In genomic region chr19:10500581-10500980, GRCm38 (mm10) we compare ENCODE assay signal across 23 mouse cellular contexts. TPM values are rescaled to one million over a fixed set of nuclear protein-coding genes. Genes with fewer than 3 reads are reported as not detected.
DNase-seq lines count a peak whose midpoint lies in the region; ATAC-seq and TF ChIP-seq lines count a peak whose summit lies in the region.
"Had no signal": no experiment of that assay in that cellular context is flagged by ENCODE, and none has a peak within 500 bp of the region (broad histone marks: within the 10 kb centered on the region; RNA-seq: fewer than 3 reads in every experiment).

No protein-coding gene starts in this region.

- 91% methylated on average over 8 of the region's 8 CpGs for WGBS in forebrain, embryonic 11.5 days
- 94% methylated on average over 8 of the region's 8 CpGs for WGBS in forebrain, embryonic 10.5 days
- 64% methylated on average over 8 of the region's 8 CpGs for WGBS in intestine, embryonic 15.5 days
- 72% methylated on average over 8 of the region's 8 CpGs for WGBS in intestine, postnatal 0 days
- 64% methylated on average over 8 of the region's 8 CpGs for WGBS in stomach, embryonic 14.5 days

- H3K9ac ChIP-seq in forebrain, embryonic 11.5 days (ENCODE audit: low read length): no peak overlapping the region
- no peak overlapping the region for H3K9ac ChIP-seq in intestine, embryonic 15.5 days
- H3K9ac ChIP-seq in intestine, postnatal 0 days (ENCODE audit: low read depth, low read length): no peak overlapping the region
- no peak overlapping the region for H3K9ac ChIP-seq in stomach, embryonic 14.5 days (replicated peaks; ENCODE audit: low read depth, low read length)
- H3K9ac ChIP-seq: embryonic facial prominence, embryonic 15.5 days; forebrain, embryonic 12.5 days; hindbrain, embryonic 12.5 days had no signal

- peaks cover 5% of the 10 kb centered on the region; the same call in 1 of the 2 replicates for H3K36me3 ChIP-seq in forebrain, embryonic 11.5 days (ENCODE audit: control insufficient read depth, insufficient read depth, low read length)
- peaks cover 64% of the 10 kb centered on the region for H3K36me3 ChIP-seq in forebrain, embryonic 10.5 days (replicated peaks)
- H3K36me3 ChIP-seq in intestine, embryonic 15.5 days: peaks cover 8% of the 10 kb centered on the region; the same call in 1 of the 2 replicates
- H3K36me3 ChIP-seq in intestine, postnatal 0 days (ENCODE audit: control insufficient read depth, insufficient read depth): peaks cover 62% of the 10 kb centered on the region
- peaks cover 15% of the 10 kb centered on the region for H3K36me3 ChIP-seq in stomach, embryonic 14.5 days (ENCODE audit: control insufficient read depth, insufficient read depth, low read length)

- ATAC-seq in forebrain, embryonic 11.5 days (replicated peaks; ENCODE audit: low FRiP score): no peak
- ATAC-seq in intestine, embryonic 15.5 days: 0 out of 2 replicates have a peak, but pooled peaks have one; percentile 11
- ATAC-seq in intestine, postnatal 0 days: no peak
- ATAC-seq in stomach, embryonic 14.5 days (ENCODE audit: insufficient number of reproducible peaks, insufficient read depth, low FRiP score, low read depth): peak; percentile 49; the same call in 1 of the 2 replicates
- ATAC-seq: CD4-positive, CD25-positive, alpha-beta regulatory T cell, adult 4 months; forebrain, embryonic 16.5 days; hindbrain, embryonic 16.5 days had no signal

- H3K27me3 ChIP-seq in forebrain, embryonic 11.5 days (ENCODE audit: control insufficient read depth, insufficient read depth, low read length): no peaks in the 10 kb centered on the region
- H3K27me3 ChIP-seq in forebrain, embryonic 10.5 days (ENCODE audit: poor library complexity, severe bottlenecking): no peaks in the 10 kb centered on the region
- H3K27me3 ChIP-seq in intestine, embryonic 15.5 days (replicated peaks): no peaks in the 10 kb centered on the region
- no peaks in the 10 kb centered on the region for H3K27me3 ChIP-seq in intestine, postnatal 0 days (replicated peaks; ENCODE audit: control insufficient read depth, insufficient read depth, low read length)
- H3K27me3 ChIP-seq in stomach, embryonic 14.5 days (ENCODE audit: control insufficient read depth, insufficient read depth, low read length): no peaks in the 10 kb centered on the region
- H3K27me3 ChIP-seq: embryonic facial prominence, embryonic 15.5 days; forebrain, embryonic 12.5 days; hindbrain, embryonic 12.5 days had no signal

- TF ChIP-seq CTCF in intestine, postnatal 0 days (IDR thresholded peaks at IDR 0.05; ENCODE audit: low read depth): no peak

- peak; percentile 38 for DNase-seq in forebrain, embryonic 11.5 days (ENCODE audit: low spot score)
- DNase-seq in forebrain, embryonic 10.5 days (ENCODE audit: extremely low spot score, low spot score): no peak
- peak; percentile 32 for DNase-seq in telencephalon, adult 2 months (ENCODE audit: low read depth, low spot score)
- DNase-seq in embryo, embryonic 10 days (ENCODE audit: low spot score): no peak
- DNase-seq: adrenal gland, postnatal 14 days; B cell, adult 2 months; embryo, embryonic 11 days; gastrocnemius, adult 2 months; gastrocnemius, postnatal 25 days; heart, postnatal 10 days; heart, postnatal 4 days had no signal

- no peak overlapping the region for H3K4me3 ChIP-seq in forebrain, embryonic 11.5 days (ENCODE audit: low read depth, low read length)
- no peak overlapping the region for H3K4me3 ChIP-seq in forebrain, embryonic 10.5 days
- H3K4me3 ChIP-seq in intestine, embryonic 15.5 days (replicated peaks): no peak overlapping the region
- H3K4me3 ChIP-seq in intestine, postnatal 0 days (ENCODE audit: low read depth, low read length): no peak overlapping the region
- H3K4me3 ChIP-seq in stomach, embryonic 14.5 days (ENCODE audit: low read depth, low read length): no peak overlapping the region
- H3K4me3 ChIP-seq: embryonic facial prominence, embryonic 15.5 days; erythroblast, embryonic 14.5 days; forebrain, embryonic 12.5 days; gastrocnemius, adult 2 months; hindbrain, embryonic 12.5 days had no signal

- H3K4me2 ChIP-seq in forebrain, embryonic 11.5 days (ENCODE audit: low read depth, low read length, severe bottlenecking): no peak overlapping the region
- H3K4me2 ChIP-seq in intestine, embryonic 15.5 days (replicated peaks): no peak overlapping the region
- no peak overlapping the region for H3K4me2 ChIP-seq in intestine, postnatal 0 days (replicated peaks; ENCODE audit: low read depth)
- H3K4me2 ChIP-seq in stomach, embryonic 14.5 days (replicated peaks; ENCODE audit: low read depth, low read length): no peak overlapping the region
- H3K4me2 ChIP-seq: embryonic facial prominence, embryonic 15.5 days; forebrain, embryonic 12.5 days; hindbrain, embryonic 12.5 days had no signal

- H3K9me3 ChIP-seq in forebrain, embryonic 11.5 days (ENCODE audit: control insufficient read depth, low read length): no peaks in the 10 kb centered on the region
- no peaks in the 10 kb centered on the region for H3K9me3 ChIP-seq in forebrain, embryonic 10.5 days
- no peaks in the 10 kb centered on the region for H3K9me3 ChIP-seq in intestine, embryonic 15.5 days
- H3K9me3 ChIP-seq in intestine, postnatal 0 days (ENCODE audit: control insufficient read depth): no peaks in the 10 kb centered on the region
- no peaks in the 10 kb centered on the region for H3K9me3 ChIP-seq in stomach, embryonic 14.5 days (ENCODE audit: control insufficient read depth, low read depth, low read length)
- H3K9me3 ChIP-seq: embryonic facial prominence, embryonic 15.5 days; forebrain, embryonic 12.5 days; G1E; hindbrain, embryonic 12.5 days had no signal

- no peaks in the 10 kb centered on the region for H3K4me1 ChIP-seq in forebrain, embryonic 11.5 days (replicated peaks; ENCODE audit: control insufficient read depth, insufficient read depth, low read length)
- no peaks in the 10 kb centered on the region for H3K4me1 ChIP-seq in forebrain, embryonic 10.5 days
- H3K4me1 ChIP-seq in intestine, embryonic 15.5 days (replicated peaks): no peaks in the 10 kb centered on the region
- H3K4me1 ChIP-seq in intestine, postnatal 0 days (replicated peaks; ENCODE audit: control insufficient read depth, insufficient read depth, low read length): no peaks in the 10 kb centered on the region
- no peaks in the 10 kb centered on the region for H3K4me1 ChIP-seq in stomach, embryonic 14.5 days (ENCODE audit: control insufficient read depth, insufficient read depth, low read length)
- H3K4me1 ChIP-seq: embryonic facial prominence, embryonic 15.5 days had no signal

- H3K27ac ChIP-seq in forebrain, embryonic 11.5 days (ENCODE audit: low read depth, low read length): no peak overlapping the region
- H3K27ac ChIP-seq in forebrain, embryonic 10.5 days: no peak overlapping the region
- no peak overlapping the region for H3K27ac ChIP-seq in intestine, embryonic 15.5 days
- no peak overlapping the region for H3K27ac ChIP-seq in intestine, postnatal 0 days (ENCODE audit: low read depth, low read length)
- peak overlapping the region; percentile 44; the same call in 1 of the 2 replicates for H3K27ac ChIP-seq in stomach, embryonic 14.5 days (ENCODE audit: low read length)
- H3K27ac ChIP-seq: embryonic facial prominence, embryonic 15.5 days; forebrain, embryonic 12.5 days; gastrocnemius, adult 2 months; hindbrain, embryonic 12.5 days had no signal

RNA-seq across cellular contexts. Expression of gene Ppp1r32, which starts 17.9 kb away (rescaled TPM):
- polyA plus RNA-seq in forebrain, embryonic 11.5 days (2014; fragmentation: Nextera tagmentation; extraction: Ambion mirVana): 0.41 and 0.64 TPM in 2 replicates
- polyA plus RNA-seq in forebrain, embryonic 10.5 days (2016; fragmentation: Nextera tagmentation; extraction: Ambion mirVana): 0.16 and 0.24 TPM in 2 replicates
- 0.68 and 1.4 TPM in 2 replicates for polyA plus RNA-seq in intestine, embryonic 15.5 days (2015; fragmentation: Nextera tagmentation; extraction: Ambion mirVana)
- 26.1 and 27.8 TPM in 2 replicates for polyA plus RNA-seq in intestine, postnatal 0 days (2015; fragmentation: Nextera tagmentation; extraction: Ambion mirVana)
- polyA plus RNA-seq in stomach, embryonic 14.5 days (2014; fragmentation: Nextera tagmentation; extraction: Ambion mirVana): 0.17 TPM in 1 of 2 replicates, not detected in the other
- polyA plus RNA-seq: heart, embryonic 14.5 days had no signal

RNA-seq across cellular contexts. Expression of gene Cpsf7, which starts 24.5 kb away (rescaled TPM):
- polyA plus RNA-seq in forebrain, embryonic 11.5 days (2014; fragmentation: Nextera tagmentation; extraction: Ambion mirVana): 78.4 and 82.1 TPM in 2 replicates
- polyA plus RNA-seq in forebrain, embryonic 10.5 days (2016; fragmentation: Nextera tagmentation; extraction: Ambion mirVana): 57.3 and 57.6 TPM in 2 replicates
- polyA plus RNA-seq in intestine, embryonic 15.5 days (2015; fragmentation: Nextera tagmentation; extraction: Ambion mirVana): 30.8 and 36.3 TPM in 2 replicates
- 17.7 and 18.1 TPM in 2 replicates for polyA plus RNA-seq in intestine, postnatal 0 days (2015; fragmentation: Nextera tagmentation; extraction: Ambion mirVana)
- 57.1 and 58.8 TPM in 2 replicates for polyA plus RNA-seq in stomach, embryonic 14.5 days (2014; fragmentation: Nextera tagmentation; extraction: Ambion mirVana)

RNA-seq across cellular contexts. Expression of gene Sdhaf2, which starts 25.4 kb away (rescaled TPM):
- polyA plus RNA-seq in forebrain, embryonic 11.5 days (2014; fragmentation: Nextera tagmentation; extraction: Ambion mirVana): 57.1 and 60.9 TPM in 2 replicates
- polyA plus RNA-seq in forebrain, embryonic 10.5 days (2016; fragmentation: Nextera tagmentation; extraction: Ambion mirVana): 64.4 and 65.8 TPM in 2 replicates
- polyA plus RNA-seq in intestine, embryonic 15.5 days (2015; fragmentation: Nextera tagmentation; extraction: Ambion mirVana): 57.2 and 58.3 TPM in 2 replicates
- polyA plus RNA-seq in intestine, postnatal 0 days (2015; fragmentation: Nextera tagmentation; extraction: Ambion mirVana): 42.5 and 46.3 TPM in 2 replicates
- polyA plus RNA-seq in stomach, embryonic 14.5 days (2014; fragmentation: Nextera tagmentation; extraction: Ambion mirVana): 57.9 and 64.5 TPM in 2 replicates

RNA-seq across cellular contexts. Expression of gene Lrrc10b, which starts 43.3 kb away (rescaled TPM):
- polyA plus RNA-seq in forebrain, embryonic 11.5 days (2014; fragmentation: Nextera tagmentation; extraction: Ambion mirVana): 0.33 and 0.71 TPM in 2 replicates
- 0.44 and 0.45 TPM in 2 replicates for polyA plus RNA-seq in forebrain, embryonic 10.5 days (2016; fragmentation: Nextera tagmentation; extraction: Ambion mirVana)
- 0.56 and 0.62 TPM in 2 replicates for polyA plus RNA-seq in intestine, embryonic 15.5 days (2015; fragmentation: Nextera tagmentation; extraction: Ambion mirVana)
- 12.5 and 14.3 TPM in 2 replicates for polyA plus RNA-seq in intestine, postnatal 0 days (2015; fragmentation: Nextera tagmentation; extraction: Ambion mirVana)
- 0.42 and 0.66 TPM in 2 replicates for polyA plus RNA-seq in stomach, embryonic 14.5 days (2014; fragmentation: Nextera tagmentation; extraction: Ambion mirVana)
- polyA plus RNA-seq: CD4-positive, CD25-positive, alpha-beta regulatory T cell, adult 4 months; erythroblast, embryonic 14.5 days; G1E had no signal

RNA-seq across cellular contexts. Expression of gene Tmem216, which starts 55.5 kb away (rescaled TPM):
- 61.3 and 61.4 TPM in 2 replicates for polyA plus RNA-seq in forebrain, embryonic 11.5 days (2014; fragmentation: Nextera tagmentation; extraction: Ambion mirVana)
- polyA plus RNA-seq in forebrain, embryonic 10.5 days (2016; fragmentation: Nextera tagmentation; extraction: Ambion mirVana): 67.1 TPM in 2 replicates
- polyA plus RNA-seq in intestine, embryonic 15.5 days (2015; fragmentation: Nextera tagmentation; extraction: Ambion mirVana): 34.5 and 34.9 TPM in 2 replicates
- 11.0 and 12.2 TPM in 2 replicates for polyA plus RNA-seq in intestine, postnatal 0 days (2015; fragmentation: Nextera tagmentation; extraction: Ambion mirVana)
- 52.7 and 53.8 TPM in 2 replicates for polyA plus RNA-seq in stomach, embryonic 14.5 days (2014; fragmentation: Nextera tagmentation; extraction: Ambion mirVana)

Comparison
In these comparisons a context has a peak if more than half of its experiments do, and no peak if none do; other contexts are left out.
1. ATAC-seq: peak in intestine, embryonic 15.5 days (single experiment) and stomach, embryonic 14.5 days (single experiment); none in forebrain, embryonic 11.5 days (single experiment) and intestine, postnatal 0 days (single experiment).
2. DNase-seq: peak in forebrain, embryonic 11.5 days (single experiment) and telencephalon, adult 2 months (single experiment); none in forebrain, embryonic 10.5 days (single experiment) and embryo, embryonic 10 days (single experiment).
3. RNA of gene Ppp1r32, which starts 17.9 kb away (polyA plus RNA-seq): 26.1 to 27.8 TPM in intestine, postnatal 0 days; 0.68 to 1.4 TPM in intestine, embryonic 15.5 days, 0.41 to 0.64 TPM in forebrain, embryonic 11.5 days, 0.16 to 0.24 TPM in forebrain, embryonic 10.5 days and 0.17 TPM in stomach, embryonic 14.5 days; every median in the first group is over 10 times any median in the second.